Mouse (Mus musculus) myocyte (in vitro differentiated cells): ENCODE data around the gene Nos1ap.

ENCODE experiments used
- CEBPB ChIP-seq: IDR thresholded peaks from 2 replicates; pipeline ENCODE4 v1.6.1; 2011; ENCODE audit warnings: mild to moderate bottlenecking, moderate library complexity; ENCODE audit not compliant: poor library complexity, insufficient read depth, severe bottlenecking
- POLR2A ChIP-seq: IDR thresholded peaks from one replicate; pipeline ENCODE4 v1.6.1; 2011; ENCODE audit warnings: low read depth, mild to moderate bottlenecking, control low read depth, moderate library complexity; ENCODE audit not compliant: insufficient read length

DNA sequence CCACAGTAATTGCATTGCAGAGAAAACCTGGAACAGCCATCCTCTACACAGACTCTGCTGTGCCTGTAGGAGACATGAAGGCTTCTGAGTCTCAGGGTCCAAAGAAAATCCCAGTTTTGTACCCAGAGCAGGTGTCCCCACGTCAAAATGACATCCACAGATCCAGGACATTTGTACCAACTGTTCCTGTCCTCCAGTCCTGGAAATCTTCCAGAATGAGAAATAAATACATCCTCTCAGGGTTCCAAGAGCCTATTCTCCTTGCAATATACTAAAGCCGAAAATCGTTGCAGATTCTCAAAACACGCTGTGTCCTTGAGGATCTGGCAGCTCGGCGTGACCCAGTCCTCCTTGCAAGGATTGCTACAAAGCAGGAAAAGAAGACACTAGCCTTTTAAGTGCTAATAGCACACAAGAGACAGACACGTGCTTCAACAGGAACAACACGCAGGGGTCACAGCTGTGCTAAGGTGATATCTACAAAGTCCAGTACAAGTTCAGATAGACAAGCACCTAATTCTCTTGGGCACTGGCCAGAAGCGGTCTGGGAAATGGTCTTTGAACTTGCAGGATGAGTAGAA, 51.1 kb downstream of the Nos1ap start:
- TF ChIP-seq POLR2A, result no peak
- TF ChIP-seq CEBPB, result no peak
